In genomic region chrX:169220064-169220463, GRCm38 (mm10) we compare ENCODE assay signal across 31 mouse cellular contexts. TPM values are rescaled to one million over a fixed set of nuclear protein-coding genes. Genes with fewer than 3 reads are reported as not detected.
DNase-seq lines count a peak whose midpoint lies in the region; ATAC-seq and TF ChIP-seq lines count a peak whose summit lies in the region.
"Had no signal": no experiment of that assay in that cellular context is flagged by ENCODE, and none has a peak within 500 bp of the region (broad histone marks: within the 10 kb centered on the region; RNA-seq: fewer than 3 reads in every experiment).

No protein-coding gene starts in this region.

- H3K9me3 ChIP-seq in MEL (replicated peaks; ENCODE audit: insufficient read depth, low read length), result no peaks in the 10 kb centered on the region
- H3K9me3 ChIP-seq in intestine, postnatal 0 days (ENCODE audit: control insufficient read depth), result no peaks in the 10 kb centered on the region
- H3K9me3 ChIP-seq in heart, embryonic 12.5 days (replicated peaks), result no peaks in the 10 kb centered on the region
- no peaks in the 10 kb centered on the region for H3K9me3 ChIP-seq in hindbrain, embryonic 10.5 days
- H3K9me3 ChIP-seq: embryonic facial prominence, embryonic 12.5 days; heart, embryonic 13.5 days; midbrain, embryonic 13.5 days; neural tube, embryonic 13.5 days had no signal

- H3K4me3 ChIP-seq in MEL (ENCODE audit: control insufficient read depth in 1 of 2, insufficient read depth in 1 of 2, low read depth in 2 of 2, low read length in 2 of 2), result no peak overlapping the region
- no peak overlapping the region for H3K4me3 ChIP-seq in intestine, postnatal 0 days (ENCODE audit: low read depth, low read length)
- no peak overlapping the region for H3K4me3 ChIP-seq in heart, embryonic 12.5 days
- H3K4me3 ChIP-seq in hindbrain, embryonic 10.5 days, result no peak overlapping the region
- H3K4me3 ChIP-seq: embryonic facial prominence, embryonic 12.5 days; erythroblast, embryonic 14.5 days; heart, embryonic 13.5 days; midbrain, embryonic 13.5 days; neural tube, embryonic 13.5 days had no signal

- no peak for TF ChIP-seq CTCF in MEL (IDR thresholded peaks at IDR 0.05 in 2 of 3, conservative IDR thresholded peaks at IDR 0.05 in 1 of 3; ENCODE audit: control insufficient read depth in 1 of 3, insufficient read depth in 1 of 3, low read depth in 2 of 3, low read length in 3 of 3, poor library complexity in 1 of 3, severe bottlenecking in 1 of 3)
- no peak for TF ChIP-seq CTCF in intestine, postnatal 0 days (IDR thresholded peaks at IDR 0.05; ENCODE audit: low read depth)

- WGBS in intestine, postnatal 0 days, result 56% methylated on average over 8 of the region's 8 CpGs
- WGBS in heart, embryonic 12.5 days, result 55% methylated on average over 8 of the region's 8 CpGs
- 68% methylated on average over 8 of the region's 8 CpGs for WGBS in hindbrain, embryonic 10.5 days

- peak; percentile 2 to 10 for DNase-seq in cerebellum, postnatal 10 days
- DNase-seq in cerebellum, adult 11 months, result no peak
- peak; percentile 27 for DNase-seq in MEL (ENCODE audit: low read depth, low spot score)
- DNase-seq in frontal cortex, postnatal 36 days (ENCODE audit: low spot score in 2 of 2), result no peak
- no peak for DNase-seq in hindbrain, embryonic 10.5 days (ENCODE audit: low spot score)
- DNase-seq: cerebellum, postnatal 36 days; kidney, adult 8-10 months; kidney, postnatal 14 days; right cerebral cortex, adult 18-20 months; thymus, postnatal 25 days had no signal

- no peak overlapping the region for H3K27ac ChIP-seq in MEL (ENCODE audit: control insufficient read depth, low read depth, low read length)
- no peak overlapping the region for H3K27ac ChIP-seq in intestine, postnatal 0 days (ENCODE audit: low read depth, low read length)
- no peak overlapping the region for H3K27ac ChIP-seq in heart, embryonic 12.5 days (ENCODE audit: poor library complexity, severe bottlenecking)
- H3K27ac ChIP-seq in hindbrain, embryonic 10.5 days, result no peak overlapping the region
- H3K27ac ChIP-seq: embryonic facial prominence, embryonic 12.5 days; heart, embryonic 13.5 days; macrophage; midbrain, embryonic 13.5 days; neural tube, embryonic 13.5 days had no signal

- no peak overlapping the region for H3K9ac ChIP-seq in MEL (ENCODE audit: control insufficient read depth, low read depth, low read length, poor library complexity, severe bottlenecking)
- H3K9ac ChIP-seq in intestine, postnatal 0 days (ENCODE audit: low read depth, low read length), result no peak overlapping the region
- no peak overlapping the region for H3K9ac ChIP-seq in heart, embryonic 12.5 days
- H3K9ac ChIP-seq: embryonic facial prominence, embryonic 12.5 days; heart, embryonic 13.5 days; midbrain, embryonic 13.5 days; neural tube, embryonic 13.5 days had no signal

- H3K4me1 ChIP-seq in MEL (ENCODE audit: control insufficient read depth in 1 of 2, insufficient read depth in 2 of 2, low read length in 2 of 2), result peaks cover 5 to 11% of the 10 kb centered on the region in 2 experiments
- no peaks in the 10 kb centered on the region for H3K4me1 ChIP-seq in intestine, postnatal 0 days (replicated peaks; ENCODE audit: control insufficient read depth, insufficient read depth, low read length)
- H3K4me1 ChIP-seq in heart, embryonic 12.5 days (replicated peaks), result peaks cover 12% of the 10 kb centered on the region; the same call in 1 of the 2 replicates
- no peaks in the 10 kb centered on the region for H3K4me1 ChIP-seq in hindbrain, embryonic 10.5 days (replicated peaks)
- H3K4me1 ChIP-seq: embryonic facial prominence, embryonic 12.5 days; midbrain, embryonic 13.5 days; neural tube, embryonic 13.5 days had no signal

- H3K4me2 ChIP-seq in intestine, postnatal 0 days (replicated peaks; ENCODE audit: low read depth), result no peak overlapping the region
- H3K4me2 ChIP-seq in heart, embryonic 12.5 days, result no peak overlapping the region
- H3K4me2 ChIP-seq: embryonic facial prominence, embryonic 12.5 days; heart, embryonic 13.5 days; midbrain, embryonic 13.5 days; neural tube, embryonic 13.5 days had no signal

- TF ChIP-seq EP300 in MEL (IDR thresholded peaks at IDR 0.05; ENCODE audit: low read depth in 1 of 2, low read length in 2 of 2), result 0 out of 4 replicates have a peak, but pooled peaks have one; percentile 25 to 26

- peaks cover 0 to 23% of the 10 kb centered on the region in 2 experiments; a peak in 2 of 4 replicates for H3K36me3 ChIP-seq in MEL (ENCODE audit: control insufficient read depth in 1 of 2, insufficient read depth in 2 of 2, low read length in 2 of 2)
- no peaks in the 10 kb centered on the region for H3K36me3 ChIP-seq in intestine, postnatal 0 days (ENCODE audit: control insufficient read depth, insufficient read depth)
- no peaks in the 10 kb centered on the region for H3K36me3 ChIP-seq in heart, embryonic 12.5 days
- no peaks in the 10 kb centered on the region for H3K36me3 ChIP-seq in hindbrain, embryonic 10.5 days
- H3K36me3 ChIP-seq: embryonic facial prominence, embryonic 12.5 days; heart, embryonic 13.5 days; midbrain, embryonic 13.5 days; neural tube, embryonic 13.5 days had no signal

- peak; percentile 51; the same call in 1 of the 2 replicates for ATAC-seq in intestine, postnatal 0 days
- peak; percentile 65 for ATAC-seq in megakaryocyte, adult 5-6 weeks (ENCODE audit: poor library complexity, severe bottlenecking)
- no peak for ATAC-seq in heart, embryonic 12.5 days (ENCODE audit: insufficient number of reproducible peaks, low FRiP score)
- ATAC-seq: CD4-positive, CD25-positive, alpha-beta regulatory T cell, adult 4 months; forebrain, embryonic 14.5 days; hindbrain, embryonic 16.5 days; midbrain, embryonic 13.5 days had no signal

- no peaks in the 10 kb centered on the region for H3K79me2 ChIP-seq in MEL (ENCODE audit: control insufficient read depth, insufficient read depth, low read length, poor library complexity)

- no peak for TF ChIP-seq RAD21 in MEL (IDR thresholded peaks at IDR 0.05; ENCODE audit: low read depth, low read length)

- H3K27me3 ChIP-seq in MEL (ENCODE audit: control insufficient read depth in 1 of 2, insufficient read depth in 2 of 2, low read length in 2 of 2), result no peaks in the 10 kb centered on the region
- H3K27me3 ChIP-seq in intestine, postnatal 0 days (replicated peaks; ENCODE audit: control insufficient read depth, insufficient read depth, low read length), result no peaks in the 10 kb centered on the region
- no peaks in the 10 kb centered on the region for H3K27me3 ChIP-seq in heart, embryonic 12.5 days (replicated peaks)
- H3K27me3 ChIP-seq in hindbrain, embryonic 10.5 days (ENCODE audit: insufficient read depth, poor library complexity, severe bottlenecking), result peaks cover 58% of the 10 kb centered on the region
- H3K27me3 ChIP-seq: heart, embryonic 13.5 days had no signal

- TF ChIP-seq POLR2A in MEL (IDR thresholded peaks at IDR 0.05; ENCODE audit: control insufficient read depth in 1 of 2, insufficient read depth in 1 of 2, low read depth in 1 of 2, low read length in 2 of 2, poor library complexity in 1 of 2), result no peak

TF ChIP-seq in MEL, 35 proteins besides CTCF, POLR2A, EP300 and RAD21:
- TF ChIP-seq TAL1 (IDR thresholded peaks at IDR 0.05; ENCODE audit: low read length), result peak; percentile 50
- no peak for TF ChIP-seq USF2 (IDR thresholded peaks at IDR 0.05; ENCODE audit: borderline replicate concordance in 1 of 2, insufficient read depth in 1 of 2, low read depth in 1 of 2, low read length in 2 of 2)
- TF ChIP-seq GATA1 (IDR thresholded peaks at IDR 0.05; ENCODE audit: low read depth, low read length), result 0 out of 2 replicates have a peak, but pooled peaks have one; percentile 36
- 0 out of 2 replicates have a peak, but pooled peaks have one; percentile 29 for TF ChIP-seq TCF12 (IDR thresholded peaks at IDR 0.05; ENCODE audit: low read depth, low read length)

RNA-seq across cellular contexts. Expression of gene Amelx, which starts 33.1 kb away (rescaled TPM):
- total RNA-seq in MEL (2012; rRNA removed), result not detected in 2 replicates
- not detected for polyA plus RNA-seq in MEL (2012; ENCODE audit: insufficient read depth in 1 of 2, insufficient read length in 2 of 2, low read depth in 1 of 2, low replicate concordance in 2 of 2, missing spikeins in 1 of 2)
- polyA plus RNA-seq in intestine, postnatal 0 days (2015; fragmentation: Nextera tagmentation; extraction: Ambion mirVana), result not detected in 2 replicates
- total RNA-seq in megakaryocyte, adult 5-6 weeks (2015), result not detected in 2 replicates
- not detected in 2 replicates for total RNA-seq in megakaryocyte, adult 5-6 weeks (2017)
- not detected in 2 replicates for polyA plus RNA-seq in heart, embryonic 12.5 days (2016; fragmentation: Nextera tagmentation; extraction: Ambion mirVana)
- not detected in 2 replicates for polyA plus RNA-seq in hindbrain, embryonic 10.5 days (2016; fragmentation: Nextera tagmentation; extraction: Ambion mirVana)
- total RNA-seq: adrenal gland, adult 18-20 months; ES-E14; gastrocnemius, postnatal 4 days; heart, postnatal 25 days; layer of hippocampus, adult 8-10 months; left cerebral cortex, postnatal 36 days; liver, adult 2 months had no signal
- polyA plus RNA-seq: CD4-positive, CD25-positive, alpha-beta regulatory T cell, adult 4 months; erythroblast, embryonic 14.5 days; forebrain, embryonic 14.5 days; hindbrain, embryonic 16.5 days; liver, adult 2 months; lung, embryonic 16.5 days; macrophage; midbrain, embryonic 13.5 days; neural tube, embryonic 13.5 days; testis, adult 2 months had no signal

Comparison
In these comparisons a context has a peak if more than half of its experiments do, and no peak if none do; other contexts are left out.
1. DNase-seq: peak in cerebellum, postnatal 10 days (2 of 2) and MEL (single experiment); none in cerebellum, adult 11 months (single experiment), frontal cortex, postnatal 36 days (0 of 2) and hindbrain, embryonic 10.5 days (single experiment).